Mouse (Mus musculus) embryonic stem cell, embryonic (primary cell): ENCODE results near the gene Hyal1.

Experiments used
- CTCF ChIA-PET, 4 experiments: fragments of 300-600 bp in 2 of 4; fragments of 350-600 bp in 2 of 4; sonication (Branson Sonifier 250); formaldehyde crosslinking; loops; one replicate each; lab custom pipeline; 2022; ENCODE audit warnings: inconsistent platforms in 2 of 4; lab: Charles Lee
- POLR2A ChIA-PET, 4 experiments: fragments of 300-600 bp in 2 of 4; fragments of 350-600 bp in 2 of 4; sonication (Branson Sonifier 250); formaldehyde crosslinking; loops; one replicate each; lab custom pipeline; 2022; ENCODE audit warnings: antibody characterized with exemption in 4 of 4, inconsistent platforms in 1 of 4; lab: Charles Lee

Gene Hyal1

GRCm38 (mm10) chr9:107555031-107555457 is 21.7 kb upstream of the Hyal1 start:
- ChIA-PET POLR2A (interaction anchor here (0.6 to 8.8 kb wide), 50 partner anchors 9 to 756 kb away, joined by 3 to 129 read pairs (median 6); partner anchors contain the start of genes Cyb561d2 (in 3 of the 4), Hyal1 (in 3 of the 4), Hyal2 (in 3 of the 4) and Hyal3 (in 3 of the 4)), CTCF (interaction anchor here in 3 of 4 experiments (0.5 to 1.8 kb wide), 17 partner anchors 8 to 1737 kb away, joined by 3 to 14 read pairs (median 3); partner anchors contain the start of genes Cyb561d2 (in 1 of the 3), Hyal1 (in 1 of the 3), Hyal2 (in 1 of the 3) and Nprl2 (in 1 of the 3))

GRCm38 (mm10) chr9:107555701-107556100 is 21.0 kb upstream of the Hyal1 start:
- CTCF ChIA-PET: interaction anchor here in 2 of 4 experiments (0.6 to 1.8 kb wide), 4 partner anchors 10 to 22 kb away, joined by 3 to 14 read pairs (median 4); partner anchors contain the start of genes Hyal2 (in 1 of the 2) and Tmem115 (in 1 of the 2)
- POLR2A ChIA-PET: interaction anchor here (0.7 to 8.8 kb wide), 21 partner anchors 8 to 268 kb away, joined by 3 to 129 read pairs (median 7); partner anchors contain the start of genes Hyal2 (in 3 of the 4), Tusc2 (in 3 of the 4), Cyb561d2 (in 2 of the 4) and Hyal3 (in 2 of the 4)

GRCm38 (mm10) chr9:107556346-107556745 is 20.4 kb upstream of the Hyal1 start:
- ChIA-PET CTCF (interaction anchor here in 2 of 4 experiments (0.6 to 1.1 kb wide), 2 partner anchors 22 to 182 kb away, joined by 3 read pairs; partner anchors contain the start of gene Tmem115 (in 1 of the 2)), POLR2A (interaction anchor here (0.6 to 8.8 kb wide), 16 partner anchors 10 to 208 kb away, joined by 3 to 129 read pairs (median 6); partner anchors contain the start of genes Hyal2 (in 3 of the 4), Cyb561d2 (in 2 of the 4), Hyal1 (in 2 of the 4) and Hyal3 (in 2 of the 4))

- ChIA-PET CTCF (interaction anchor here (0.5 to 1.6 kb wide), 19 partner anchors 9 to 920 kb away, joined by 3 to 7 read pairs (median 3); partner anchors contain the start of genes 6430571L13Rik (in 1 of the 4) and Zmynd10 (in 1 of the 4)), POLR2A (interaction anchor here (0.6 to 29.0 kb wide), 47 partner anchors 8 to 1087 kb away, joined by 3 to 450 read pairs (median 4); partner anchors contain the start of genes Hyal1 (in 3 of the 4), 6430571L13Rik (in 2 of the 4), Cyb561d2 (in 2 of the 4) and Gnai2 (in 2 of the 4))
Measured at GRCm38 (mm10) chr9:107563029-107563581, 13.6 kb upstream of the Hyal1 start, which contains the start of gene Tusc2. TSS of gene Tusc2 (plus strand) at chr9:107563255.

GRCm38 (mm10) chr9:107565556-107565955 is 11.2 kb upstream of the Hyal1 start:
- POLR2A ChIA-PET: interaction anchor here in 3 of 4 experiments (0.8 to 29.0 kb wide), 12 partner anchors 9 to 65 kb away, joined by 3 to 450 read pairs (median 4); partner anchors contain the start of genes Rassf1 (in 2 of the 3), Hyal1 (in 1 of the 3), Hyal3 (in 1 of the 3) and Ifrd2 (in 1 of the 3)

GRCm38 (mm10) chr9:107566041-107566709 is 10.6 kb upstream of the Hyal1 start:
- POLR2A ChIA-PET: interaction anchor here (0.8 to 29.0 kb wide), 20 partner anchors 8 to 74 kb away, joined by 3 to 450 read pairs (median 4); partner anchors contain the start of genes Hyal1 (in 2 of the 4), Rassf1 (in 2 of the 4), Gnai2 (in 1 of the 4) and Hyal3 (in 1 of the 4)
- CTCF ChIA-PET: interaction anchor here (0.6 to 2.1 kb wide), 19 partner anchors 8 to 754 kb away, joined by 3 to 12 read pairs (median 3); partner anchors contain the start of genes Ifrd2 (in 2 of the 4), Rassf1 (in 2 of the 4), Hyal1 (in 1 of the 4) and Rbm6 (in 1 of the 4)

More at GRCm38 (mm10) chr9:107565556-107565955, 11.2 kb upstream of the Hyal1 start:
- CTCF ChIA-PET: interaction anchor here (0.6 to 2.1 kb wide), 17 partner anchors 9 to 755 kb away, joined by 3 to 12 read pairs (median 3); partner anchors contain the start of genes Ifrd2 (in 2 of the 4), Rassf1 (in 2 of the 4), Hyal1 (in 1 of the 4) and Rbm6 (in 1 of the 4)

- ChIA-PET CTCF (interaction anchor here in 3 of 4 experiments (0.8 to 2.6 kb wide), 12 partner anchors 8 to 79 kb away, joined by 3 to 14 read pairs (median 4); partner anchors contain the start of genes Ifrd2 (in 2 of the 3) and Hyal1 (in 1 of the 3)), POLR2A (interaction anchor here (0.8 to 29.0 kb wide), 18 partner anchors 8 to 74 kb away, joined by 3 to 450 read pairs (median 4); partner anchors contain the start of genes Hyal1 (in 2 of the 4), Hyal3 (in 2 of the 4), Rassf1 (in 2 of the 4) and Gnai2 (in 1 of the 4))
Measured at GRCm38 (mm10) chr9:107566855-107567254, 9.9 kb upstream of the Hyal1 start.

GRCm38 (mm10) chr9:107567702-107568319 is 8.9 kb upstream of the Hyal1 start, which contains the start of gene Hyal2:
TSS of gene Hyal2 (plus strand) at chr9:107567945.
- POLR2A ChIA-PET: interaction anchor here in 3 of 4 experiments (0.6 to 29.0 kb wide), 34 partner anchors 9 to 238 kb away, joined by 3 to 450 read pairs (median 4); partner anchors contain the start of genes Hyal1 (in 3 of the 3), Hyal3 (in 3 of the 3), Ifrd2 (in 2 of the 3) and Naa80 (in 2 of the 3)
- CTCF ChIA-PET: interaction anchor here (0.5 to 2.6 kb wide), 10 partner anchors 13 to 50 kb away, joined by 3 to 14 read pairs (median 4); partner anchors contain the start of genes Hyal3 (in 1 of the 4) and Tmem115 (in 1 of the 4)

- POLR2A ChIA-PET: interaction anchor here in 3 of 4 experiments (0.7 to 29.0 kb wide), 41 partner anchors 8 to 948 kb away, joined by 3 to 450 read pairs (median 5); partner anchors contain the start of genes Hyal1 (in 3 of the 3), Ifrd2 (in 3 of the 3), Hyal3 (in 2 of the 3) and Naa80 (in 2 of the 3)
- CTCF ChIA-PET: interaction anchor here (0.5 to 2.6 kb wide), 20 partner anchors 12 to 440 kb away, joined by 3 to 14 read pairs (median 3); partner anchors contain the start of genes Hyal3 (in 1 of the 4), Ifrd2 (in 1 of the 4), Rassf1 (in 1 of the 4) and Tmem115 (in 1 of the 4)
Measured at GRCm38 (mm10) chr9:107568331-107569261, 8.1 kb upstream of the Hyal1 start.

GRCm38 (mm10) chr9:107569270-107569669 is 7.5 kb upstream of the Hyal1 start:
- ChIA-PET POLR2A (interaction anchor here in 3 of 4 experiments (0.7 to 29.0 kb wide), 31 partner anchors 7 to 947 kb away, joined by 3 to 450 read pairs (median 8); partner anchors contain the start of genes Ifrd2 (in 3 of the 3), Hyal1 (in 2 of the 3), Hyal3 (in 2 of the 3) and Naa80 (in 2 of the 3)), CTCF (interaction anchor here in 3 of 4 experiments (0.5 to 2.6 kb wide), 16 partner anchors 14 to 439 kb away, joined by 3 to 14 read pairs (median 3); partner anchors contain the start of genes Ifrd2 (in 1 of the 3), Rassf1 (in 1 of the 3) and Tmem115 (in 1 of the 3))

- ChIA-PET POLR2A (interaction anchor here in 3 of 4 experiments (1.0 to 29.0 kb wide), 20 partner anchors 11 to 74 kb away, joined by 4 to 450 read pairs (median 9); partner anchors contain the start of genes Ifrd2 (in 3 of the 3), Hyal3 (in 2 of the 3), Rassf1 (in 2 of the 3) and Zmynd10 (in 2 of the 3)), CTCF (interaction anchor here in 3 of 4 experiments (0.5 to 2.5 kb wide), 9 partner anchors 10 to 401 kb away, joined by 3 to 5 read pairs (median 3); partner anchors contain the start of genes Hyal3 (in 1 of the 3) and Tmem115 (in 1 of the 3))
Measured at GRCm38 (mm10) chr9:107570016-107570415, 6.7 kb upstream of the Hyal1 start.

GRCm38 (mm10) chr9:107570845-107571244 is 5.9 kb upstream of the Hyal1 start:
- ChIA-PET POLR2A (interaction anchor here in 2 of 4 experiments (1.4 to 29.0 kb wide), 11 partner anchors 10 to 74 kb away, joined by 4 to 450 read pairs (median 22); partner anchors contain the start of genes Hyal3 (in 2 of the 2), Ifrd2 (in 2 of the 2), Naa80 (in 1 of the 2) and Rassf1 (in 1 of the 2)), CTCF (interaction anchor here in 2 of 4 experiments (0.5 to 1.0 kb wide), 3 partner anchors 9 to 118 kb away, joined by 3 read pairs; partner anchors contain the start of gene Hyal3 (in 1 of the 2))

GRCm38 (mm10) chr9:107571534-107572326 is 5.0 kb upstream of the Hyal1 start:
- CTCF ChIA-PET: interaction anchor here in 3 of 4 experiments (0.6 to 1.6 kb wide), 5 partner anchors 8 to 125 kb away, joined by 3 to 5 read pairs (median 3); partner anchors contain the start of genes Hyal3 (in 1 of the 3) and Zmynd10 (in 1 of the 3)
- POLR2A ChIA-PET: interaction anchor here in 3 of 4 experiments (0.5 to 29.0 kb wide), 19 partner anchors 9 to 172 kb away, joined by 3 to 450 read pairs (median 5); partner anchors contain the start of genes Tusc2 (in 3 of the 3), Hyal3 (in 2 of the 3), Ifrd2 (in 2 of the 3) and Cacna2d2 (in 1 of the 3)
